Mouse (Mus musculus) cerebellum, adult (tissue): ENCODE measurements around the gene Muc20.

Source experiments
- ATAC-seq: cut with Nextera tagmentation; 2 replicates; pipeline ENCODE4 v1.9.2; 2017; ENCODE audit warnings: mild to moderate bottlenecking, moderate library complexity, mixed read lengths; ENCODE audit not compliant: insufficient number of reproducible peaks, low FRiP score, low TSS enrichment

Gene Muc20

GRCm38 (mm10) chr16:32803252-32803853 is 6.1 kb upstream of the Muc20 start:
- ATAC-seq, result no peak

GRCm38 (mm10) chr16:32796676-32797425 is 384 bp downstream of the Muc20 start:
- ATAC-seq, result no peak

- ATAC-seq, result no peak
These were observed 2.1 kb downstream of the Muc20 start for GRCm38 (mm10) chr16:32795177-32795576.

- no peak for ATAC-seq
These were observed 7.2 kb downstream of the Muc20 start for GRCm38 (mm10) chr16:32790056-32790455.

- no peak for ATAC-seq
These were observed 12.4 kb downstream of the Muc20 start for GRCm38 (mm10) chr16:32784840-32785239.

- no peak for ATAC-seq
These were observed 13.7 kb downstream of the Muc20 start for GRCm38 (mm10) chr16:32783324-32784062.

GRCm38 (mm10) chr16:32778956-32779355 is 18.3 kb downstream of the Muc20 start:
- no peak for ATAC-seq

- ATAC-seq, result no peak
These were observed 20.6 kb downstream of the Muc20 start for GRCm38 (mm10) chr16:32776676-32777075.

GRCm38 (mm10) chr16:32766904-32767303 is 30.3 kb downstream of the Muc20 start:
- no peak for ATAC-seq

- no peak for ATAC-seq
These were observed 32.3 kb downstream of the Muc20 start for GRCm38 (mm10) chr16:32764961-32765360.

GRCm38 (mm10) chr16:32764550-32764949 is 32.7 kb downstream of the Muc20 start:
- no peak for ATAC-seq

- ATAC-seq, result no peak
These were observed 46.8 kb downstream of the Muc20 start for GRCm38 (mm10) chr16:32750242-32751127.

GRCm38 (mm10) chr16:32745852-32746251 is 51.4 kb downstream of the Muc20 start:
- ATAC-seq, result no peak

GRCm38 (mm10) chr16:32742712-32743111 is 54.5 kb downstream of the Muc20 start:
- no peak for ATAC-seq

GRCm38 (mm10) chr16:32741366-32741765 is 55.9 kb downstream of the Muc20 start:
- ATAC-seq, result no peak

- no peak for ATAC-seq
These were observed 57.1 kb downstream of the Muc20 start for GRCm38 (mm10) chr16:32740003-32740663.

GRCm38 (mm10) chr16:32736022-32736421 is 61.2 kb downstream of the Muc20 start:
- no peak for ATAC-seq

GRCm38 (mm10) chr16:32735586-32735985 is 61.6 kb downstream of the Muc20 start, which contains the start of gene Muc4:
TSS of gene Muc4 (plus strand) at chr16:32735886.
- ATAC-seq, result no peak

- no peak for ATAC-seq
These were observed 64.0 kb downstream of the Muc20 start for GRCm38 (mm10) chr16:32733213-32733612.

GRCm38 (mm10) chr16:32728730-32729129 is 68.5 kb downstream of the Muc20 start:
- no peak for ATAC-seq
